Mouse (Mus musculus) brain, embryonic 18.5 days (tissue): ENCODE results near the gene Polr2a.

Experiments used
- DNase-seq: peaks from one replicate; pipeline ENCODE4 v3.0.0-alpha.2; 2012; ENCODE audit warnings: low read depth, low spot score

Gene Polr2a

GRCm38 (mm10) chr11:69758478-69758970 is at the start of gene Polr2a:
TSS of gene Polr2a (minus strand) at chr11:69758637.
- peak; percentile 98 for DNase-seq

GRCm38 (mm10) chr11:69807641-69808040 is 49.2 kb upstream of the Polr2a start:
- DNase-seq: no peak

- DNase-seq: no peak
Measured at GRCm38 (mm10) chr11:69806378-69806777, 47.9 kb upstream of the Polr2a start.

GRCm38 (mm10) chr11:69804972-69805909 is 46.8 kb upstream of the Polr2a start, which contains the start of gene Tmem102:
TSS of gene Tmem102 (minus strand) at chr11:69805624.
- DNase-seq: no peak

- no peak for DNase-seq
Measured at GRCm38 (mm10) chr11:69804652-69804940, 46.2 kb upstream of the Polr2a start.

- DNase-seq: no peak
Measured at GRCm38 (mm10) chr11:69803786-69804651, 45.6 kb upstream of the Polr2a start.

GRCm38 (mm10) chr11:69803328-69803727 is 44.9 kb upstream of the Polr2a start:
- DNase-seq: no peak

- no peak for DNase-seq
Measured at GRCm38 (mm10) chr11:69802648-69803105, 44.2 kb upstream of the Polr2a start.

GRCm38 (mm10) chr11:69801379-69801977 is 43.0 kb upstream of the Polr2a start, which contains the start of gene Fgf11:
TSS of gene Fgf11 (minus strand) at chr11:69801857.
- DNase-seq: no peak

- DNase-seq: peak; percentile 77
Measured at GRCm38 (mm10) chr11:69800392-69801197, 42.2 kb upstream of the Polr2a start.

GRCm38 (mm10) chr11:69800138-69800391 is 41.6 kb upstream of the Polr2a start:
- DNase-seq: no peak

GRCm38 (mm10) chr11:69799394-69800137 is 41.1 kb upstream of the Polr2a start:
- no peak for DNase-seq

- DNase-seq: no peak
Measured at GRCm38 (mm10) chr11:69797924-69798323, 39.5 kb upstream of the Polr2a start.

- DNase-seq: no peak
Measured at GRCm38 (mm10) chr11:69795983-69796435, 37.6 kb upstream of the Polr2a start.

- DNase-seq: peak; percentile 82
Measured at GRCm38 (mm10) chr11:69795168-69795982, 36.9 kb upstream of the Polr2a start, which contains the start of gene Chrnb1. TSS of gene Chrnb1 (minus strand) at chr11:69795943.

- DNase-seq: no peak
Measured at GRCm38 (mm10) chr11:69793429-69793828, 35.0 kb upstream of the Polr2a start.

GRCm38 (mm10) chr11:69791420-69791819 is 33.0 kb upstream of the Polr2a start:
- no peak for DNase-seq

GRCm38 (mm10) chr11:69789431-69789830 is 31.0 kb upstream of the Polr2a start:
- no peak for DNase-seq

GRCm38 (mm10) chr11:69787306-69787705 is 28.9 kb upstream of the Polr2a start:
- no peak for DNase-seq
